Mouse (Mus musculus): ENCODE data around the gene Zmiz1.
A peak's percentile ranks its signal among the peaks of the same experiment; 100 is the strongest.

Gene Zmiz1

DNA sequence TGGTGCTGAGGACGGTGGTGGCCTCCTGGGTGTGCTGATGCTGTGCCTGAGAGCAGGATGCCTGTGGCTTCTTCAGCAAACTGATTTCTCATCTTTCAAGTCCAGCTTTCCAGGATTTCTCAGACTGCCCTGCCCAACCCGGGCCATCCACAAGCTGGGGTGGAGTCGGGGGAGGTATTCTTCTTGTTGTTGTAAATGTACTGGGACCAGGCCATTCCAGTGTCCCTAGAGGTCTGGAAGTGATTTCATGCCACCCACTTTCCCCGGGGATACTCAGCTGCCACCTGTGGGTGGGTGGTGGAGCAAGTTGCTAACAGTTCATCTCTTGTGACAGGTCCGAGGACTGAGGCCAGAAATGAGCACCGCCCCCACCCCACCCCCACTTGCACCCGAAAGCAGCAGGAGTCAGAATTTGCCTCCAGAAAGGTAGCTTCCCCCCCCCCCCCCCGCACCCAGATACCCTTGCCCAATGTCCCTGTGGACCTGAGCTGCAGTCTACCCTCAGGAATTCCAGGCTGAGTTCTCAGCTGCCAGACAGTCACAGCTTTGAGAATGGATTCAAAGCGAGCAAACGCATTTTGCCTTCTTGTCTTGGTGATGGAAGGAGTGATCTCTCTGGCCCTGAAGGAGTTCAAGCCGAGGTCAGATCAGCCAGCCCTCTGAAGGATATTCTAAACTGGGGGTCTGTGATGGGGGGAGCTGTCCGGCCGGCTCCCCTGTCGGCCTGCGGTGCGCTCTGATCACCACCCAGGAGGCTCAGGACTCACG is 2.1 kb upstream of the Zmiz1 start:
- DNase-seq (ENCODE audit: low spot score), result no peak

- peak; percentile 95 for DNase-seq (ENCODE audit: low spot score)
These were observed 1.5 kb upstream of the Zmiz1 start for GRCm38 (mm10) chr14:25457434-25457957.

DNA sequence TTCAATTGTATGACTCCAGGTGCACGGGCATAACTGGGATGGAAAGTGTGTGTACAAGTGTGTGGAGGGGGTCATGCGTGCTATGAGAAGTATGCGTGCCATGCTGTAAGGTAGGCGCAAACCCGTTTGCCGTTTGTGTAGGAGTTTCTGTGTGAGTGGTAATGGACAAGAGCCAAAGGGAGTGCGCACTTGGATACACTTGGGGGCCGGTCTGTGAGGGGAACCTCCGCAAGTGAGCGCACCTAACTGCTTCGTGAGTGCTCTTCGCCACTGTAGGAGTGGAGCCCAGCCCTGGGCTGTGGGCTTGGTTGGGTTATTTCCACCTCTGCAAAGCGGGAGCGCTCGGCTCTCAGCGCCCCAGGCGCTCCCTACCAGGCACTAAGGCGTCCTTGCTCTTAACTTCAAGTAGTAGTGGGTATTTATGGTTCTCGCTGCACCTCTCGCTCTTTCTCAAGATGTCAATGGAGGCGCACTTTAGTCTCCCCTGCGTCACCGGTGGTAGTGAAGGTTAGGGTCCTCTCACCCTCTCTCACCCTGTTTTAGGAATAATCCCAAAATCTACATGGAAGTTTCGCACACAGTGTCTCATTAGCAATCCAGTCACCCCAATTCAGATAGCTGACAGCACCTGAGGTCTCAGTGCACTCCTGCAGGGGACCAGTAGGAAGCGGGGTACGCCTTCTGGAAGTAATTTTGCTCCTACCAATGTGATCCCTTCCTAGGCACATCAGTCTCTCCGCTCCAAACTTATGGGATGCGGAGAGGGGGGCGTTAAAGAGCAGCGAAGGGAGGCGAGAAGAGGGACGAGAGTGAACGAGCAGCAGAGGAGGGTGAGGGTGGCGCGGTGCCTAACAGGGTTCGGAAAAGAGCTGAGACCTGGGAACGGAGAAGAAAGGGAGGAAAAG is 622 bp upstream of the Zmiz1 start:
- no peak for DNase-seq (ENCODE audit: low spot score)

DNA sequence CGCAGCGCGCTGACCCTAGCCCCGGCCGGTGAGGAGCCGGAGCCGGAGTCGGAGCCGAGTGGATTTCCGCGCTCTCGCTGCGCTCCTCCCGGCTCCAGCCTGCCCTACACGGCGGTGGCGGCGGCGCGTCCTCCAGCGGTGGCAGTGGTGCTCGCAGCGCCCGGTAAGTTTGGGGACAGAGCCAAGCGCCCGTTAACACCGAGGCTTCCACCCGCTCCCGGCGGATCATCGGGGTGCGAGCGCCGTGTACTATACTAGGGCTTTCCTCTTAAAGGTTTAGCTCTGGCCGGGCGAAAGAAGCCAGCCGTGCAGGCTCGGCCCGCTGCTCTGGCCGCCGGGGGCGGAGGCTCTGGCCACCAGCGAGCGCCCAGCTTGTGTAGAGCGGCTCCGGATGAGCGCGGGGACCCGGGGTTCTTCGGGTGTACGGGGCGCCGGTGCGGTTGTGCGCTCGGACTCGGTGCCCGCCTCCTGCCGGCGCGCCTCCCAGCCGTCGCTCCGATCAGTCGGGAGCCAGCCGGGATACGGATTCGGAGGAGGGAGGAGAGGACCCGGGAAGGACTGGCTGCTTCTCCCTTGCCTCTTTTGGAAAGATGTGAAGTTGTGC is 511 bp downstream of the Zmiz1 start:
- no peak for DNase-seq (ENCODE audit: low spot score)

GRCm38 (mm10) chr14:25459998-25460800 is 1.2 kb downstream of the Zmiz1 start:
- peak; percentile 69 for DNase-seq (ENCODE audit: low spot score)

- peak; percentile 63 for DNase-seq (ENCODE audit: low spot score)
These were observed 2.1 kb downstream of the Zmiz1 start for GRCm38 (mm10) chr14:25460801-25461675.

DNA sequence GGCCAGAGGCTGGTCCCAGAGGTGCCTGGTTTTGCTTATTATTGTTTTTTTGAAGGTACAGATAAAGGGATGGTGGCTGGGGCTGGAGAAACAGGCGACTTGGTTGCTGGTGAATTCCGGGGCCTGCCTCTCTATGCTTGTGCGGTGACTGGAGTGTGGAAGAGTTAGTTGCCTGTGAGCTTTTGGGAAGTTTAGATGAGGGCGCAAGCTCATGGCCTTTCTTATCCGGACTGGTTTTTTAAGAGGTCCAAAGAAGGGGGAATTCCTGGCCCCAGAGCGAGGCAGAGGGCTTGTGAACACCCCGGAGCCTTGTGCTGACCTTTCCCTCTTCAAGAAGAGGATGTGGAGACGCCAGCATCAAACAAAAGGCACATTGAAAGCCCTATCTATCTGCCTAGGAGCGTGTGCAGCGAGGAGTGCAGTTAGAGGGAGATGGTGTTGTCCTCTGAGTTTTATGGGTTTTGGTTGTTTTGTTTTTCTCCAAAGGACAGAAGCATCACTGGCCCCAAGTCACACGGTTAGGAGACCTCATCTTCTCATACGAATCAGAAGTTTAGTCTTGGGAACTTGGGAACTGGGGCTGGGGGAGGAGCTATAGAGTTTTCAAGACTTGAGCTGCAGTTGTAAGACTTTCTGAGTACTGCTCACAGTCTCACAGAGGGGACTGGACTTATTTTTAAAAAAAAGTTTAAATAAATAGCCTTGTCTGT is 2.8 kb downstream of the Zmiz1 start:
- DNase-seq (ENCODE audit: low spot score), result no peak

DNA sequence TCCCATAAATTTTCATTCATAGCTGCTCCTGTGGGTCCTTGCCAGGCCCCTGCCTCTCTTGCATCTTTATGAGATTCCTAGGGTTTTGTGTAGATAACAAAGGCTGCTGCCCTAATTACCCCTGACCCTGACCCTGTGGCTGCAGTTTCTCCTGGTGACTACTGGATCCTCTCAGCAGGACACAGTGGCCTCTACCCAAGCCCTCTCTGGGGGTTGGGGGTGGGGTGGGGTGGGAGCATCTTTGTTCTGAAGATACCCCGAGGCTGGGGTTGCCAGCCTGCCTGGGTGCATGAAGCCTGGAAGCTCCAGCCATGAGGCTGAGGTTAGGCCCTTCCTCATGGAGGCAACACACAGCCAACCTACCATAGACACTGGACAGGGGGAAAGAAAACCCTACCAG is 4.0 kb downstream of the Zmiz1 start:
- no peak for DNase-seq (ENCODE audit: low spot score)

- no peak for DNase-seq (ENCODE audit: low spot score)
These were observed 4.9 kb downstream of the Zmiz1 start for GRCm38 (mm10) chr14:25463919-25464318.

- DNase-seq (ENCODE audit: low spot score), result no peak
These were observed 5.8 kb downstream of the Zmiz1 start for GRCm38 (mm10) chr14:25464611-25465307.

DNA sequence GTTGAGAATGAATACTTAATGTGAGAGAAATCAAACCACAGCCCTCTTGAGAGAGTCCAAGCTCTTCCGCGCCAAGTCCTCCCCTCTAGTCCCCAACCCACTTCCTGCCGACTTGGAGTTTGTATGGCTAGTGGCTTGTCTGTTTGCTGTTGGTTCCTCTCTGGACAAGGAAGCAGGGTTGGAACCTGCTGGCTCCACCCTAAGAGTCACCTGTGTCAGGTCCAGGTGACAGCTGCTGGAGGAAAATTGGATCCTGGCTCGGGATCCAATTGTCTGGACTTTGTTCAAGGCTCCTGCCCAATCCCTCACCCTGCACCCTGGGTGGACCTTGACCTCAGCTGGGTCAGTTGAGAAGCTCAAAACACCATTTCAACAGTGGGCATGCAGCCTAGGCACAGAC is 7.4 kb downstream of the Zmiz1 start:
- DNase-seq (ENCODE audit: low spot score), result no peak

- DNase-seq (ENCODE audit: low spot score), result no peak
These were observed 9.1 kb downstream of the Zmiz1 start for GRCm38 (mm10) chr14:25467911-25468668.

- no peak for DNase-seq (ENCODE audit: low spot score)
These were observed 10.0 kb downstream of the Zmiz1 start for GRCm38 (mm10) chr14:25468891-25469529.

DNA sequence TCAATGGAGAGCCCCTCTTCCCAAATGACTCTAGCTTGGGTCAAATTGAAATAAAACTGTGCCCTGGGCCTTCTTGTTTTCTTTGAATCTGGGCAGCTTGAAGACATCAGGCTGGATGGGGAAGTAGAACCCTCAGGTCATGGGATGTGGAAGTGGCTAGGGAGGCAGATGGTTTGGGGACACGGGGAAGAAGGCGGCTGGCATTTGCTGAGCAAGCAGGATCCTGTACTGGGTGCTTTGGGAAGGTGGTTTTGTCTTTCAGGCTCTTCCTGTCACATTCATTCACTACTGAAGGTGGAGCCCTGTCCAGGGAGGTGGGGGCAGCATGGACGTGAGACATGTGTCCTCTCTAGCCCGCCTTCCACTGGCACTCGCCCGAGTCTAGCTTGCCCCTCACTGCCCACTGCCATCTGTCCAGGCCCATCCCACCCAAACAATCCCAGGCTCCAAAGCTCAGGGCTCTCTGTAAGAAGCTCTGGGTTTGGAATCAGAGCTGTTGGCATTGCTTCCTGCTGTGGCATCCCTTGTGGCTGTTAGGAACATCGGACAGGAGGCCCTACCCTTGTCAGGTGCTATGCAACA is 11.3 kb downstream of the Zmiz1 start:
- no peak for DNase-seq (ENCODE audit: low spot score)

DNA sequence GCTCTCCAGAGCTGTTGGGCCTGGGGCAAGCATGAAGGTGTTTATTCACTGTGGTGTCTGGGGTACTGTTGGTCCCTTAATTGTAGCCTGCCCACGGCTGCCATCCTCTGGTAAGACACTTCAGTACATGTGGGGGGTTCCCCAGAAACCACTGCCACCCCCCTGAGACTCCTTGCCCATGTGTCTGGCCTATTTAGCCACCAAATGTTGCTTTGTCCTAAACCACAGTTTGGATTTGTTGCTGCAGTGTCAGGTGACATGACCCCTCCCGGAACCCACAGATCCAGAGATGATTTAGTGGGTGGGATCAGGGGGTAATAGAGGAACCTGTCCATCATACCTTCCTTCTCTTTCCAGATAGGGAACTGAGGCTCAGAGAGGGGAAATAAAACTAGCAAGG is 12.1 kb downstream of the Zmiz1 start:
- DNase-seq (ENCODE audit: low spot score), result no peak

- DNase-seq (ENCODE audit: low spot score), result no peak
These were observed 13.3 kb downstream of the Zmiz1 start for GRCm38 (mm10) chr14:25472096-25472861.

Data from ovary, postnatal 10 days (tissue).